Comparison of ENCODE assay signal across 8 mouse cellular contexts in the genomic region with DNA sequence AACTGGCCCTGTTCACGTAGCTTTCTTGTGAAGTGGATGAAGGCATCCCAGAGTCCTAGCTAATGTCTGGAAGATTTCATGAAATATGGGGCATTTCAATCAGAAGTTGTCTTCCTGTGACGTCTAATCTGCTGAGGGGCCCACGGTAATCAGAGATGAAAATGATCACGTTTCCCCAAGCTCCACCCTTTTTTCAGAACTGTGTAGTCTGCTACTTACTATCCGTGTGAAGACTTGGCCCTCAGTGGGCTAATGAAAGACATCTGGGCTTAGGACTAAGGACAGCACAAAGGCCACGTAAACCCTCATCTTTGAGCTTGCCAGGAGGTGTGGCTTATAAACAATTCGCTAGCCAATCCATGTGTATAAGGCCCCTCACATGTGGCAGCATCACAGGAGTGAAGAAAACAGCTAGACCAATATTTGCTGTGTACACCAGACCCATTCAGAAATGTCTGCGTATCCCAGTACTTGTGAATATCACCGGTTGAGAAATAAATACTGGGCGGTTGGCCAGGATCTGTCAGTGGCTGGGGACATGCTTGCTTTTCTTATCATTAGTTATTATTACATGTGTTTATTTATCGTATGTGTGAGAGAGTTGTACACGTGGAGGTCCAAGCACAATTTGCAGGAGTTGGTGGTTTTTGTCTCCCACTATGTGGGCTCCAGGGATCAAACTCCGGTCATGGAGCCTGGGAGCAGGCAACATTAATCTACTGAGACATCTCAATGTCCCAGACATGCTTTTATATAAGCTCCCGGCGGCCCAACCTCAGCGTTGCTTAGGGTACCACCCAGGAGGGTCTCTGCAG.
DNase-seq lines count a peak whose midpoint lies in the region; ATAC-seq and TF ChIP-seq lines count a peak whose summit lies in the region.

No protein-coding gene starts in this region.

- no peak overlapping the region for H3K4me3 ChIP-seq in heart, adult 2 months
- H3K4me3 ChIP-seq in hindbrain, embryonic 13.5 days, result no peak overlapping the region
- no peak overlapping the region for H3K4me3 ChIP-seq in midbrain, embryonic 14.5 days (replicated peaks; ENCODE audit: low read depth, low read length)

- ATAC-seq in hindbrain, embryonic 13.5 days (ENCODE audit: low FRiP score), result peak; percentile 45
- ATAC-seq in midbrain, embryonic 14.5 days (ENCODE audit: low FRiP score, low TSS enrichment), result peak; percentile 51; the same call in 1 of the 2 replicates

- H3K9ac ChIP-seq in heart, adult 2 months (ENCODE audit: low read depth, low read length), result no peak overlapping the region; the same call in 1 of the 2 replicates
- no peak overlapping the region for H3K9ac ChIP-seq in hindbrain, embryonic 13.5 days
- H3K9ac ChIP-seq in midbrain, embryonic 14.5 days (replicated peaks; ENCODE audit: low read length), result no peak overlapping the region

- peak overlapping the region; percentile 88 for H3K27ac ChIP-seq in heart, adult 2 months
- H3K27ac ChIP-seq in hindbrain, embryonic 13.5 days, result peak overlapping the region; percentile 90
- peak overlapping the region; percentile 86 for H3K27ac ChIP-seq in midbrain, embryonic 14.5 days (replicated peaks; ENCODE audit: low read depth, low read length)

- peaks cover 11% of the 10 kb centered on the region for H3K4me1 ChIP-seq in heart, adult 2 months (ENCODE audit: control insufficient read depth, insufficient read depth, low read length)
- H3K4me1 ChIP-seq in hindbrain, embryonic 13.5 days (replicated peaks), result peaks cover 25% of the 10 kb centered on the region
- H3K4me1 ChIP-seq in midbrain, embryonic 14.5 days (ENCODE audit: control insufficient read depth, insufficient read depth, low read length), result peaks cover 24% of the 10 kb centered on the region

- H3K79me2 ChIP-seq in heart, adult 2 months (replicated peaks; ENCODE audit: control insufficient read depth, insufficient read depth, low read length), result no peaks in the 10 kb centered on the region

- H3K36me3 ChIP-seq in heart, adult 2 months (ENCODE audit: control insufficient read depth, insufficient read depth, low read length), result peaks cover 2% of the 10 kb centered on the region
- H3K36me3 ChIP-seq in hindbrain, embryonic 13.5 days, result peaks cover 74% of the 10 kb centered on the region
- peaks cover 69% of the 10 kb centered on the region for H3K36me3 ChIP-seq in midbrain, embryonic 14.5 days (ENCODE audit: control insufficient read depth, insufficient read depth, low read length)

- 54% methylated on average over 16 of the region's 16 CpGs for whole genome bisulfite sequencing in heart, adult 2 months
- 51% methylated on average over 16 of the region's 16 CpGs for WGBS in hindbrain, embryonic 13.5 days
- WGBS in midbrain, embryonic 14.5 days, result 42% methylated on average over 16 of the region's 16 CpGs

- H3K4me2 ChIP-seq in hindbrain, embryonic 13.5 days, result no peak overlapping the region
- H3K4me2 ChIP-seq in midbrain, embryonic 14.5 days (ENCODE audit: low read length), result 0 out of 2 replicates have a peak overlapping the region, but pooled peaks have one; percentile 8

- H3K9me3 ChIP-seq in hindbrain, embryonic 13.5 days, result no peaks in the 10 kb centered on the region
- no peaks in the 10 kb centered on the region for H3K9me3 ChIP-seq in midbrain, embryonic 14.5 days (ENCODE audit: control insufficient read depth, low read length)

- intact Hi-C loops in heart, adult 2 months (cut with DNase I), result loop anchor here (2.0 to 5.0 kb wide), 6 partner anchors 36 to 133 kb away; partner anchors contain the start of gene Zfp462
- intact Hi-C loops in left cerebral cortex, postnatal 25 days (cut with DNase I), result no loop called here

- TF ChIP-seq EP300 in heart, adult 2 months (IDR thresholded peaks at IDR 0.05; ENCODE audit: insufficient read depth, low read depth, low read length), result no peak

- DNase-seq in heart, adult 2 months, result peak; percentile 14 to 35
- no peak for DNase-seq in heart, adult 8-10 months (ENCODE audit: low spot score)
- DNase-seq in embryo, embryonic 11 days, result peak; percentile 25
- DNase-seq in midbrain, embryonic 14.5 days, result peak; percentile 46
- no peak for DNase-seq in left cerebral cortex, postnatal 25 days (ENCODE audit: low spot score in 2 of 2)
- no peak for DNase-seq in layer of hippocampus, adult 8-10 months (ENCODE audit: low spot score in 2 of 2)
- DNase-seq in thymus, postnatal 36 days, result no peak

- no peak for TF ChIP-seq CTCF in heart, adult 2 months (IDR thresholded peaks at IDR 0.05)

- no peak for TF ChIP-seq POLR2A in heart, adult 2 months (IDR thresholded peaks at IDR 0.05; ENCODE audit: insufficient read depth, low read depth, low read length)

- H3K27me3 ChIP-seq in heart, adult 2 months (ENCODE audit: control insufficient read depth, insufficient read depth, low read length), result no peaks in the 10 kb centered on the region
- no peaks in the 10 kb centered on the region for H3K27me3 ChIP-seq in hindbrain, embryonic 13.5 days
- no peaks in the 10 kb centered on the region for H3K27me3 ChIP-seq in midbrain, embryonic 14.5 days (ENCODE audit: control insufficient read depth, insufficient read depth, low read length)

Comparison
In these comparisons a context has a peak if more than half of its experiments do, and no peak if none do; other contexts are left out.
1. DNase-seq: peak in heart, adult 2 months (2 of 2), embryo, embryonic 11 days (single experiment) and midbrain, embryonic 14.5 days (single experiment); none in heart, adult 8-10 months (single experiment), left cerebral cortex, postnatal 25 days (0 of 2), layer of hippocampus, adult 8-10 months (0 of 2) and thymus, postnatal 36 days (0 of 2).
2. Peak in every context shown above with its lines, with median percentiles within 50 percentile points of each other: H3K27ac ChIP-seq.